Mouse (Mus musculus) embryonic fibroblast, embryonic 13.5 days (primary cell): ENCODE results near the gene Fut8.

ENCODE experiments used
- CTCF ChIP-seq: IDR thresholded peaks from 2 replicates; pipeline ENCODE4 v1.5.1; 2011; ENCODE audit warnings: mild to moderate bottlenecking, control low read depth, low read length, moderate library complexity, borderline replicate concordance; ENCODE audit not compliant: insufficient read depth
- POLR2A ChIP-seq: IDR thresholded peaks from 2 replicates; pipeline ENCODE4 v1.6.1; 2011; ENCODE audit warnings: low read depth, mild to moderate bottlenecking, control low read depth, low read length, moderate library complexity

DNA sequence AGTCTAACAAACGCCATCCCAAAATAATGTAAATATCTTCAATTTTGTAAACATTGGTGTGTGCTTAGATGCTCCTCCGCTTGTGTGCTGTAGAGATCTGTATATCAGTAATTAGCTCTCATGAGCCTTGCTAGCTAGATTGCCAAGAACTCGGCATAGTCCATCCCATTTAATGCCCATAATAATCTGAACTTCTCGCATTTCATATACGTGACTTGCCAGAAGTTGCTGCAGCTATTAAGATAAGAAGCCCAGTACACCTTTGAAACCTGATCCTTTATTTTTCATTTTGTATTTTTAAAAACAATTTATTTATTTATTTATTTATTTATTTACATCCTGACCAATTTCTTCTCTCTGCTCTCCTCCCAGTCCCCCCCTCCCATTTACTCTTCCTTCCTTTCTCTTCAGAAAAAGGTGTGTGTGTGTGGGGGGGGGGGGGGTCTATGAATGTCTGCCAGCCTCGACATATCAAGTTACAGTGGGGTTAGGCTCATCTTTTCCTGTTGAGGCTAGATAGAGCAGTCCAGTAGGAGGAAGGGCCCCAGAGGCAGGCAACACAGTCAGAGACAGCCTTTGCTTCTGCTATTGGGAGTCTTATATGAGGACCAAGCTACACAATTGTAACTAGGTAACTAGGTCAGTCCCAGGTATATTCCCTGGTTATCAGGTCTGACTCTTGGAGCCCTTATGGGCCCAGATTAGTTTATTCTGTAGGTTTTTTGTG, 183.9 kb downstream of the Fut8 start:
- TF ChIP-seq CTCF: no peak
- no peak for TF ChIP-seq POLR2A
